Mouse (Mus musculus) kidney, postnatal 4 days (tissue): Measurements from ENCODE around the gene Pkdcc.

ENCODE experiments used
- DNase-seq, 2 experiments: peaks; one replicate each; pipeline ENCODE4 v3.0.0; 2021; ENCODE audit warnings: mixed read lengths in 2 of 2

Pkdcc gene

GRCm38 (mm10) chr17:83246090-83246489 is 31.0 kb downstream of the Pkdcc start:
- DNase-seq: no peak

- DNase-seq: no peak
Measured at GRCm38 (mm10) chr17:83247176-83247575, 32.1 kb downstream of the Pkdcc start.

- DNase-seq: no peak
Measured at GRCm38 (mm10) chr17:83248467-83248866, 33.4 kb downstream of the Pkdcc start.

GRCm38 (mm10) chr17:83250903-83251526 is 35.9 kb downstream of the Pkdcc start:
- peak in 1 of 2 experiments; percentile 48 for DNase-seq

- peak; percentile 48 to 63 for DNase-seq
Measured at GRCm38 (mm10) chr17:83253051-83253649, 38.1 kb downstream of the Pkdcc start.

- peak; percentile 56 to 68 for DNase-seq
Measured at GRCm38 (mm10) chr17:83267202-83268128, 52.4 kb downstream of the Pkdcc start.

GRCm38 (mm10) chr17:83271509-83271908 is 56.4 kb downstream of the Pkdcc start:
- DNase-seq: peak; percentile 92 to 93

GRCm38 (mm10) chr17:83272641-83273040 is 57.5 kb downstream of the Pkdcc start:
- DNase-seq: no peak

- DNase-seq: peak in 1 of 2 experiments; percentile 48
Measured at GRCm38 (mm10) chr17:83273636-83274035, 58.5 kb downstream of the Pkdcc start.

GRCm38 (mm10) chr17:83274101-83274500 is 59.0 kb downstream of the Pkdcc start:
- DNase-seq: peak in 1 of 2 experiments; percentile 39
